Mouse (Mus musculus) duodenum, adult 2 months (tissue): ENCODE results near the gene Phlda1. TPM values are rescaled to one million over a fixed set of nuclear protein-coding genes. Genes with fewer than 3 reads are reported as not detected.

Experiments used
- polyA plus RNA-seq: library from polyadenylated mRNA; depleted of rRNA; stranded (reverse); fragments of >200 nt; gene quantifications from 2 replicates; pipeline ENCODE4 v1.2.3, GENCODE M21; 2012; ENCODE audit warnings: low replicate concordance; rRNA removed

Gene Phlda1
- polyA plus RNA-seq, result 44.6 and 50.7 TPM in 2 replicates

GRCm38 (mm10) chr10:111506101-111506925, at the start of gene Phlda1:
Gene Phlda1, plus strand, starts transcription at chr10:111506286.

GRCm38 (mm10) chr10:111472686-111473510, 33.2 kb upstream of the Phlda1 start, which contains the start of gene Nap1l1:
Gene Nap1l1, plus strand, starts transcription at chr10:111473223.

Other genes starting within 250 kb of the Phlda1 start
- gene Bbs10, start 207.6 kb upstream of the Phlda1 start, polyA plus RNA-seq, result 0.05 and 0.21 TPM in 2 replicates
- 0.55 and 0.61 TPM in 2 replicates for gene Nap1l1, start 33.1 kb upstream of the Phlda1 start, polyA plus RNA-seq